Mouse (Mus musculus): ENCODE data around the gene Nr5a2. TPM values are rescaled to one million over a fixed set of nuclear protein-coding genes. Genes with fewer than 3 reads are reported as not detected.

The Nr5a2 gene
- total RNA-seq, 2 experiments from 2014 or later: not detected

- DNase-seq: no peak
Measured at GRCm38 (mm10) chr1:136909494-136910037, 50.7 kb downstream of the Nr5a2 start.

- no peak for DNase-seq
Measured at GRCm38 (mm10) chr1:136898130-136898529, 62.1 kb downstream of the Nr5a2 start.

- no peak for DNase-seq
Measured at GRCm38 (mm10) chr1:136896351-136896750, 63.9 kb downstream of the Nr5a2 start.

- DNase-seq: no peak
Measured at GRCm38 (mm10) chr1:136895877-136896276, 64.4 kb downstream of the Nr5a2 start.

- no peak for DNase-seq
Measured at GRCm38 (mm10) chr1:136894753-136895152, 65.5 kb downstream of the Nr5a2 start.

GRCm38 (mm10) chr1:136893162-136893561 is 67.1 kb downstream of the Nr5a2 start:
- DNase-seq: no peak

- DNase-seq: no peak
Measured at GRCm38 (mm10) chr1:136890439-136890838, 69.8 kb downstream of the Nr5a2 start.

- DNase-seq: no peak
Measured at GRCm38 (mm10) chr1:136888704-136889103, 71.5 kb downstream of the Nr5a2 start.

- DNase-seq: no peak
Measured at GRCm38 (mm10) chr1:136886678-136887077, 73.6 kb downstream of the Nr5a2 start.

- no peak for DNase-seq
Measured at GRCm38 (mm10) chr1:136883458-136884174, 76.6 kb downstream of the Nr5a2 start.

- no peak for DNase-seq
Measured at GRCm38 (mm10) chr1:136880260-136880659, 80.0 kb downstream of the Nr5a2 start.

GRCm38 (mm10) chr1:136875006-136875405 is 85.2 kb downstream of the Nr5a2 start:
- DNase-seq: no peak

GRCm38 (mm10) chr1:136868955-136869354 is 91.3 kb downstream of the Nr5a2 start:
- DNase-seq: no peak

- DNase-seq: no peak
Measured at GRCm38 (mm10) chr1:136868285-136868684, 92.0 kb downstream of the Nr5a2 start.

GRCm38 (mm10) chr1:136866481-136867092 is 93.7 kb downstream of the Nr5a2 start:
- DNase-seq: no peak

GRCm38 (mm10) chr1:136863209-136863608 is 97.0 kb downstream of the Nr5a2 start:
- no peak for DNase-seq

- no peak for DNase-seq
Measured at GRCm38 (mm10) chr1:136859454-136859853, 100.8 kb downstream of the Nr5a2 start.

GRCm38 (mm10) chr1:136858724-136859123 is 101.5 kb downstream of the Nr5a2 start:
- DNase-seq: no peak

GRCm38 (mm10) chr1:136856104-136856503 is 104.1 kb downstream of the Nr5a2 start:
- DNase-seq: no peak

- no peak for DNase-seq
Measured at GRCm38 (mm10) chr1:136848791-136849190, 111.5 kb downstream of the Nr5a2 start.

- no peak for DNase-seq
Measured at GRCm38 (mm10) chr1:136846081-136846480, 114.2 kb downstream of the Nr5a2 start.

GRCm38 (mm10) chr1:136845341-136845740 is 114.9 kb downstream of the Nr5a2 start:
- no peak for DNase-seq

GRCm38 (mm10) chr1:136840512-136840911 is 119.7 kb downstream of the Nr5a2 start:
- no peak for DNase-seq

- no peak for DNase-seq
Measured at GRCm38 (mm10) chr1:136839202-136839601, 121.0 kb downstream of the Nr5a2 start.

Data from layer of hippocampus, postnatal 36 days (tissue).